Mouse (Mus musculus): ENCODE data around the gene Rheb.

The Rheb gene

GRCm38 (mm10) chr5:24798639-24799038 lies 43.8 kb downstream of the Rheb start:
- Histone ChIP-seq H3K27me3 (ENCODE audit: insufficient read depth, low read length) (no peaks in the 10 kb centered on the region), H3K9me3 (ENCODE audit: low read length) (no peaks in the 10 kb centered on the region), H3K4me3 (replicated peaks; ENCODE audit: low read length) (no peak overlapping the region), H3K36me3 (ENCODE audit: insufficient read depth, low read length) (peaks cover 23% of the 10 kb centered on the region), H3K4me1 (replicated peaks; ENCODE audit: low read depth, low read length) (peaks cover 5% of the 10 kb centered on the region; the same call in 1 of the 2 replicates)
- TF ChIP-seq NANOG (IDR thresholded peaks at IDR 0.05; ENCODE audit: borderline replicate concordance, low read length): no peak
- TF ChIP-seq POU5F1 (IDR thresholded peaks at IDR 0.05; ENCODE audit: borderline replicate concordance, low read length): no peak
- TF ChIP-seq CTCF (conservative IDR thresholded peaks at IDR 0.05; ENCODE audit: low read length): no peak

- Histone ChIP-seq H3K27me3 (ENCODE audit: insufficient read depth, low read length) (no peaks in the 10 kb centered on the region), H3K4me3 (replicated peaks; ENCODE audit: low read length) (no peak overlapping the region), H3K9me3 (ENCODE audit: low read length) (no peaks in the 10 kb centered on the region), H3K36me3 (ENCODE audit: insufficient read depth, low read length) (peaks cover 16% of the 10 kb centered on the region), H3K4me1 (replicated peaks; ENCODE audit: low read depth, low read length) (peaks cover 5% of the 10 kb centered on the region; the same call in 1 of the 2 replicates)
- TF ChIP-seq POU5F1 (IDR thresholded peaks at IDR 0.05; ENCODE audit: borderline replicate concordance, low read length): no peak
- 0 out of 2 replicates have a peak, but pooled peaks have one; percentile 1 for TF ChIP-seq CTCF (conservative IDR thresholded peaks at IDR 0.05; ENCODE audit: low read length)
- no peak for TF ChIP-seq NANOG (IDR thresholded peaks at IDR 0.05; ENCODE audit: borderline replicate concordance, low read length)
Observed at GRCm38 (mm10) chr5:24797858-24798257, 44.6 kb downstream of the Rheb start.

GRCm38 (mm10) chr5:24792961-24793360 lies 49.5 kb downstream of the Rheb start:
- TF ChIP-seq NANOG (IDR thresholded peaks at IDR 0.05; ENCODE audit: borderline replicate concordance, low read length): no peak
- TF ChIP-seq POU5F1 (IDR thresholded peaks at IDR 0.05; ENCODE audit: borderline replicate concordance, low read length): no peak
- no peak for TF ChIP-seq CTCF (conservative IDR thresholded peaks at IDR 0.05; ENCODE audit: low read length)
- Histone ChIP-seq H3K36me3 (ENCODE audit: insufficient read depth, low read length) (no peaks in the 10 kb centered on the region), H3K9me3 (ENCODE audit: low read length) (no peaks in the 10 kb centered on the region)

DNA sequence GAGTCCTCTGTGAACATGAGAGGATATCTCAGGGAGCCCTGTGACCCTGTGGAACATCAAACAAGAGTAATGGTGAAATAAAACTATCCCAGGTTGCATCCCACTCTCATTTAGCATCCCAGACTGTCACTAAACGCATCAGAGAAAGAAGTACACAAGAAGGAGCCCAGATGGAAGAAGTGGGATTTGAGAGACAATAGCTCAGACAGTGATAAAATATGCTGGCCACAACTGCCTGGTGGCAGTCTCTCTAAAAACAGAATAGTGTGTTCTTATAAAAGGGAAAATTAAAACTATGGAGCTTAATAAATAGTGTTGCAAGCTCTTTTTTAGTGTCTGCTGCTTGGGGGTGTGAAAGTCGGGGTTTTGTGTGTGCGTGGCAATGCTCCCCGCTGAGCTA lies 59.5 kb downstream of the Rheb start:
- peaks cover 19% of the 10 kb centered on the region for H3K27me3 ChIP-seq (ENCODE audit: insufficient read depth, low read length)
- TF ChIP-seq NANOG (IDR thresholded peaks at IDR 0.05; ENCODE audit: borderline replicate concordance, low read length) (no peak), POU5F1 (IDR thresholded peaks at IDR 0.05; ENCODE audit: borderline replicate concordance, low read length) (no peak), CTCF (conservative IDR thresholded peaks at IDR 0.05; ENCODE audit: low read length) (no peak)
- peaks cover 32% of the 10 kb centered on the region for H3K4me1 ChIP-seq (replicated peaks; ENCODE audit: low read depth, low read length)
- no peaks in the 10 kb centered on the region for H3K36me3 ChIP-seq (ENCODE audit: insufficient read depth, low read length)
- no peak overlapping the region for H3K4me3 ChIP-seq (replicated peaks; ENCODE audit: low read length)
- H3K9me3 ChIP-seq (ENCODE audit: low read length): peaks cover 17% of the 10 kb centered on the region

More at GRCm38 (mm10) chr5:24792961-24793360, 49.5 kb downstream of the Rheb start:
- no peak overlapping the region for H3K4me3 ChIP-seq (replicated peaks; ENCODE audit: low read length)
- H3K27me3 ChIP-seq (ENCODE audit: insufficient read depth, low read length): no peaks in the 10 kb centered on the region
- H3K4me1 ChIP-seq (replicated peaks; ENCODE audit: low read depth, low read length): peaks cover 2% of the 10 kb centered on the region; the same call in 1 of the 2 replicates

DNA sequence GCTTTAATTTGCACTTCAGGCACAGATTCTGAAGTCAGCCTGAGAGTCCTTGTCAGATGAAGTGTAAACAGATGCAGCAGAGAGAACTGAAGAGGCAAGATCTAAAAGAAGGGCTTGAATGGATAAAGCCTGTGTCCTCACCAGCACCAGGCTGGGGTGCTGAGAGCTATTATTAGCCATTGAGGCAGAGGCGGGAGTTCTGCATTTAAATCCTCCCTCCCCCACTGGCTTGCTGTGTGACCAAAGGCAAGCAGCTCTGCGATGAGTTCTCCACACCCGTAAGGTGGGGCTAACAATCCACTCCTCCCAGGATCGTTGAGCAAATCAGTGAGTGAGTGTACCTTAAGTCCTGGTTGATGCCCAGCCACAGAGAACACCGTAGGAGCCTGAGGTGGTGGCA lies 61.4 kb downstream of the Rheb start:
- Histone ChIP-seq H3K4me1 (replicated peaks; ENCODE audit: low read depth, low read length) (peaks cover 33% of the 10 kb centered on the region), H3K27me3 (ENCODE audit: insufficient read depth, low read length) (peaks cover 19% of the 10 kb centered on the region), H3K9me3 (ENCODE audit: low read length) (peaks cover 32% of the 10 kb centered on the region), H3K36me3 (ENCODE audit: insufficient read depth, low read length) (no peaks in the 10 kb centered on the region), H3K4me3 (replicated peaks; ENCODE audit: low read length) (no peak overlapping the region)
- TF ChIP-seq NANOG (IDR thresholded peaks at IDR 0.05; ENCODE audit: borderline replicate concordance, low read length): no peak
- no peak for TF ChIP-seq POU5F1 (IDR thresholded peaks at IDR 0.05; ENCODE audit: borderline replicate concordance, low read length)
- no peak for TF ChIP-seq CTCF (conservative IDR thresholded peaks at IDR 0.05; ENCODE audit: low read length)

DNA sequence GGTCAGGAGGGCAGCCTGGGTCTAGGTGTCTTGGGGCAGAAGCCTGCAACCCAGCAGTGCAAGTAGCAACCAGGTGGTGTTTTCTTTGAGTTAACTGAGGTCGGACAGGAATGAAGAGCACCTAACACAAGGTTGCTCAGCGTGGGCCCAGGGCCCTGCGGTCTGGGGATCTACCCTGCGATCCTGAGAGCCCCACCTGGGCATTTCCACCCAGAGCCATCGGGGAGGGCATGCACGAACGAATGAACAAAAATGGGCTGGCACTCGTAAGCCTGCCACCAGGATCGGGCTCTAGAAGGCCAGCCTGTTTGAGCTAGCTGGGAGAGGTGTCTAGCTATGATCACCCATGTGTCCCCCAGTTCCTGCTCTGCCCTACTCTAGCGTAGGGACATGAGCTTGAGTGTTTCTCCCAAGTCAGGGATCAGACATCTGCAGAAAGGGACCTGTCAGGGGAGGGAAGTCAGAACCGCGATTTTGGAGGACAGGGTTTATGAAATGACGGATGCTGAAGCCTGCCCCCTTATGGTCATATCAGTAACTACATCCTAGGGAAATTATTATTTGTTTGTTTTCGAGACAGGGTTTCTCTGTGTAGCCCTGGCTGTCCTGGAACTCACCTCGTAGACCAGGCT lies 62.4 kb downstream of the Rheb start:
- H3K4me3 ChIP-seq (replicated peaks; ENCODE audit: low read length): 0 out of 2 replicates have a peak overlapping the region, but pooled peaks have one; percentile 17
- TF ChIP-seq POU5F1 (IDR thresholded peaks at IDR 0.05; ENCODE audit: borderline replicate concordance, low read length): no peak
- peak; percentile 86 for TF ChIP-seq CTCF (conservative IDR thresholded peaks at IDR 0.05; ENCODE audit: low read length)

GRCm38 (mm10) chr5:24779321-24779720 lies 63.1 kb downstream of the Rheb start:
- Histone ChIP-seq H3K4me3 (replicated peaks; ENCODE audit: low read length) (no peak overlapping the region), H3K9me3 (ENCODE audit: low read length) (peaks cover 21% of the 10 kb centered on the region), H3K4me1 (replicated peaks; ENCODE audit: low read depth, low read length) (peaks cover 33% of the 10 kb centered on the region), H3K36me3 (ENCODE audit: insufficient read depth, low read length) (no peaks in the 10 kb centered on the region), H3K27me3 (ENCODE audit: insufficient read depth, low read length) (peaks cover 19% of the 10 kb centered on the region)
- TF ChIP-seq POU5F1 (IDR thresholded peaks at IDR 0.05; ENCODE audit: borderline replicate concordance, low read length): no peak
- TF ChIP-seq CTCF (conservative IDR thresholded peaks at IDR 0.05; ENCODE audit: low read length): no peak
- TF ChIP-seq NANOG (IDR thresholded peaks at IDR 0.05; ENCODE audit: borderline replicate concordance, low read length): no peak

More for the DNA sequence above, 62.4 kb downstream of the Rheb start:
- Histone ChIP-seq H3K27me3 (ENCODE audit: insufficient read depth, low read length) (peaks cover 19% of the 10 kb centered on the region), H3K4me1 (replicated peaks; ENCODE audit: low read depth, low read length) (peaks cover 33% of the 10 kb centered on the region), H3K36me3 (ENCODE audit: insufficient read depth, low read length) (no peaks in the 10 kb centered on the region), H3K9me3 (ENCODE audit: low read length) (peaks cover 25% of the 10 kb centered on the region)

DNA sequence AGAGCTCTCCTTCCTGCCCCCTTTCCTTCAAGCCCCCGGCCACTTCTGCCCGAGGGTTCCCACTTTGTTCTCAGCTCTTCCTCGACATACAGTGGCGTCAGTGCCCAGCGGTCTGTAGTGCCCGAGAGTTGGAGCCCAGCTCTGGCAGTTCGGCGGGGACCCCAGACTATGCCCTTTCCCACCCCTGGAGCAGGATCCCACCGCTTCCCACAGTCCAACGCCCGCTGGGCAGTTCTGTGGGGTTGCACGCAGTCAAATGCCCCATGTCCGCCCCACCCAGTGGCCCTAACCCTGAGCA lies 63.6 kb downstream of the Rheb start:
- no peak for TF ChIP-seq POU5F1 (IDR thresholded peaks at IDR 0.05; ENCODE audit: borderline replicate concordance, low read length)
- TF ChIP-seq NANOG (IDR thresholded peaks at IDR 0.05; ENCODE audit: borderline replicate concordance, low read length): no peak
- TF ChIP-seq CTCF (conservative IDR thresholded peaks at IDR 0.05; ENCODE audit: low read length): no peak
- H3K4me1 ChIP-seq (replicated peaks; ENCODE audit: low read depth, low read length): peaks cover 33% of the 10 kb centered on the region
- H3K27me3 ChIP-seq (ENCODE audit: insufficient read depth, low read length): peaks cover 19% of the 10 kb centered on the region
- peak overlapping the region; percentile 76 for H3K4me3 ChIP-seq (replicated peaks; ENCODE audit: low read length)
- peaks cover 20% of the 10 kb centered on the region for H3K9me3 ChIP-seq (ENCODE audit: low read length)
- H3K36me3 ChIP-seq (ENCODE audit: insufficient read depth, low read length): no peaks in the 10 kb centered on the region

Data from E14TG2a.4 (cell line).